ENCODE assay signal across 9 mouse cellular contexts in the genomic region with DNA sequence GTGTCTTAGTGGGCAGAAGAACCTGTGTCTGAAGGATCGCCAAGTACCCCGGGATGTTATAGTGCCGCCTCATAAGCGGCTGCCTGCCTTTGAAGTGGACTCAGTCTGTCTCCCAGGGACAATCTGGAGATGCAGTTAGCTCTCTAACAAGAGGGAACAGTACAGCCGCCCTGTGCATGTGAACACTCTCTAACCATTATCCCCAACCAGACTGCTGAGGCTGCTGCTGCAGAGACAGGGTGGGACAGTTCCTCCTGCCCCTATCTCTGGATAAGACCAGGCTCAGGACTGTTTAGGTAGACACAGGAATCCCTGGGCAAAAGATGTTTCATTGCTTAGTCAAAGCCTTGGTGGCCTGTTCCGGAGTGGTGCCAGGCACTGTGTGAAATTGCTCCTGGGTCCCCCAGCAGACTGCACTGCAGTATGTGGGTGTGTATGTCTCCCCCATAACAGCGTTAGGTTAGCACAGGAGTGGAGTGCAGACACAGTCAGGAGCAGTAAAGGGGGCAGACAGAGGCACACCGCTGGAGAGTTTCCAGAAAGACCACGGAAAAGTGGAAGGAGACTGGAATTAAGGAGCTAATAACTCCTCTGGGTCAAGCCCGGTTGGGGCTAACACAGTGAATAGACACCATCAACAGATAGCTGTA.
DNase-seq lines count a peak whose midpoint lies in the region; ATAC-seq and TF ChIP-seq lines count a peak whose summit lies in the region.
"Had no signal": no experiment of that assay in that cellular context is flagged by ENCODE, and none has a peak within 500 bp of the region (broad histone marks: within the 10 kb centered on the region; RNA-seq: fewer than 3 reads in every experiment).

No protein-coding gene starts in this region.

- TF ChIP-seq CTCF in layer of hippocampus, adult 2 months (conservative IDR thresholded peaks at IDR 0.05) = no peak

- H3K4me1 ChIP-seq in embryonic facial prominence, embryonic 10.5 days = peaks cover 73% of the 10 kb centered on the region
- peaks cover 61% of the 10 kb centered on the region for H3K4me1 ChIP-seq in heart, embryonic 16.5 days (ENCODE audit: control insufficient read depth, insufficient read depth, low read length)
- H3K4me1 ChIP-seq in liver, embryonic 15.5 days (replicated peaks) = peaks cover 77% of the 10 kb centered on the region

- WGBS in embryonic facial prominence, embryonic 10.5 days = 90% methylated on average over 10 of the region's 10 CpGs
- 74% methylated on average over 10 of the region's 10 CpGs for WGBS in heart, embryonic 16.5 days
- WGBS in liver, embryonic 15.5 days (ENCODE audit: insufficient replicate concordance) = 34% methylated on average over 10 of the region's 10 CpGs

- H3K9ac ChIP-seq in heart, embryonic 16.5 days (ENCODE audit: low read length) = peak overlapping the region; percentile 70
- H3K9ac ChIP-seq in liver, embryonic 15.5 days = 0 out of 2 replicates have a peak overlapping the region, but pooled peaks have one; percentile 37

- no peaks in the 10 kb centered on the region for H3K9me3 ChIP-seq in embryonic facial prominence, embryonic 10.5 days
- H3K9me3 ChIP-seq in heart, embryonic 16.5 days (replicated peaks; ENCODE audit: control insufficient read depth, low read length) = no peaks in the 10 kb centered on the region
- H3K9me3 ChIP-seq in liver, embryonic 15.5 days (replicated peaks) = no peaks in the 10 kb centered on the region

- H3K27me3 ChIP-seq in embryonic facial prominence, embryonic 10.5 days (replicated peaks; ENCODE audit: low read depth, poor library complexity, severe bottlenecking) = no peaks in the 10 kb centered on the region
- no peaks in the 10 kb centered on the region for H3K27me3 ChIP-seq in heart, embryonic 16.5 days (ENCODE audit: control insufficient read depth, insufficient read depth, low read length)
- no peaks in the 10 kb centered on the region for H3K27me3 ChIP-seq in liver, embryonic 15.5 days

- H3K36me3 ChIP-seq in embryonic facial prominence, embryonic 10.5 days (replicated peaks) = peaks cover 51% of the 10 kb centered on the region
- H3K36me3 ChIP-seq in heart, embryonic 16.5 days (ENCODE audit: control insufficient read depth, insufficient read depth) = 0 out of 2 replicates have a peak, but pooled peaks cover 4% of the 10 kb centered on the region
- H3K36me3 ChIP-seq in liver, embryonic 15.5 days (replicated peaks) = no peaks in the 10 kb centered on the region

- peak overlapping the region; percentile 93 for H3K27ac ChIP-seq in layer of hippocampus, adult 2 months
- no peak overlapping the region for H3K27ac ChIP-seq in embryonic facial prominence, embryonic 10.5 days (replicated peaks)
- H3K27ac ChIP-seq in heart, embryonic 16.5 days (ENCODE audit: low read length) = peak overlapping the region; percentile 93
- peak overlapping the region; percentile 33; the same call in 1 of the 2 replicates for H3K27ac ChIP-seq in liver, embryonic 15.5 days (replicated peaks)

- no peak for DNase-seq in layer of hippocampus, adult 2 months (ENCODE audit: low spot score in 2 of 2)
- no peak for DNase-seq in layer of hippocampus, adult 18-20 months (ENCODE audit: low spot score in 2 of 2)
- no peak for DNase-seq in embryonic facial prominence, embryonic 10.5 days (ENCODE audit: low spot score)
- no peak for DNase-seq in embryo, embryonic 10 days (ENCODE audit: low spot score)
- DNase-seq in frontal cortex, postnatal 10 days (ENCODE audit: low spot score in 2 of 2) = no peak
- DNase-seq in ovary, postnatal 36 days (ENCODE audit: low spot score) = no peak
- DNase-seq: retina, postnatal 1 day had no signal

- peak overlapping the region; percentile 65 for H3K4me2 ChIP-seq in heart, embryonic 16.5 days (ENCODE audit: low read depth, low read length)
- peak overlapping the region; percentile 69 for H3K4me2 ChIP-seq in liver, embryonic 15.5 days

- no peak for ATAC-seq in heart, embryonic 16.5 days (replicated peaks; ENCODE audit: extremely low read depth, insufficient read depth, low FRiP score)
- no peak for ATAC-seq in liver, embryonic 15.5 days (ENCODE audit: insufficient read depth)

- H3K4me3 ChIP-seq in layer of hippocampus, adult 2 months = peak overlapping the region; percentile 38
- peak overlapping the region; percentile 42; the same call in 1 of the 2 replicates for H3K4me3 ChIP-seq in embryonic facial prominence, embryonic 10.5 days
- peak overlapping the region; percentile 49 for H3K4me3 ChIP-seq in heart, embryonic 16.5 days (ENCODE audit: low read length)
- peak overlapping the region; percentile 47 for H3K4me3 ChIP-seq in liver, embryonic 15.5 days (replicated peaks)
